Mouse (Mus musculus): Measurements from ENCODE around the gene Ssu72. TPM values are rescaled to one million over a fixed set of nuclear protein-coding genes. Genes with fewer than 3 reads are reported as not detected.

The Ssu72 gene
- polyA plus RNA-seq, 1 experiment from 2014 or later = 135 TPM

- Histone ChIP-seq H3K27ac (peak within 1 kb of the TSS; percentile 46; the same call in 1 of the 2 replicates), H3K4me1 (peaks cover 19% of the 10 kb centered on the region), H3K4me2 (replicated peaks) (peak within 1 kb of the TSS; percentile 91), H3K36me3 (peaks cover 11% of the 10 kb centered on the region), H3K9ac (peak within 1 kb of the TSS; percentile 84), H3K4me3 (peak within 1 kb of the TSS; percentile 97), H3K9me3 (no peaks in the 10 kb centered on the region), H3K27me3 (no peaks in the 10 kb centered on the region)
- ATAC-seq (ENCODE audit: insufficient number of reproducible peaks, insufficient read depth, low FRiP score, low TSS enrichment) = peak; percentile 94
- under 1% methylated on average over 68 of the region's 68 CpGs for WGBS
Observed at GRCm38 (mm10) chr4:155760613-155761355, 56.2 kb downstream of the Ssu72 start, which contains the start of gene Atad3a. Gene Atad3a, minus strand, starts transcription at chr4:155761093.

- H3K27ac ChIP-seq = peak overlapping the region; percentile 46; the same call in 1 of the 2 replicates
- ATAC-seq (ENCODE audit: insufficient number of reproducible peaks, insufficient read depth, low FRiP score, low TSS enrichment) = no peak
- peak overlapping the region; percentile 84 for H3K9ac ChIP-seq
- H3K4me2 ChIP-seq (replicated peaks) = peak overlapping the region; percentile 91
- peak overlapping the region; percentile 97 for H3K4me3 ChIP-seq
- no peaks in the 10 kb centered on the region for H3K27me3 ChIP-seq
- H3K9me3 ChIP-seq = no peaks in the 10 kb centered on the region
- H3K4me1 ChIP-seq = peaks cover 19% of the 10 kb centered on the region
- WGBS = 4% methylated on average over 28 of the region's 28 CpGs
- H3K36me3 ChIP-seq = peaks cover 4% of the 10 kb centered on the region; the same call in 1 of the 2 replicates
Observed at GRCm38 (mm10) chr4:155761356-155762099, 56.9 kb downstream of the Ssu72 start.

GRCm38 (mm10) chr4:155762357-155762756 is 57.8 kb downstream of the Ssu72 start:
- Histone ChIP-seq H3K9ac (no peak overlapping the region), H3K9me3 (no peaks in the 10 kb centered on the region), H3K36me3 (no peaks in the 10 kb centered on the region), H3K27ac (no peak overlapping the region), H3K4me2 (replicated peaks) (no peak overlapping the region), H3K27me3 (no peaks in the 10 kb centered on the region), H3K4me1 (peaks cover 19% of the 10 kb centered on the region), H3K4me3 (no peak overlapping the region)
- no peak for ATAC-seq (ENCODE audit: insufficient number of reproducible peaks, insufficient read depth, low FRiP score, low TSS enrichment)
- WGBS = 85% methylated on average over 3 of the region's 3 CpGs

- H3K27me3 ChIP-seq = peaks cover 19% of the 10 kb centered on the region
- no peaks in the 10 kb centered on the region for H3K36me3 ChIP-seq
- H3K4me1 ChIP-seq = peaks cover 14% of the 10 kb centered on the region
- peak overlapping the region; percentile 77; the same call in 1 of the 2 replicates for H3K9ac ChIP-seq
- peak overlapping the region; percentile 52 for H3K4me3 ChIP-seq
- no peaks in the 10 kb centered on the region for H3K9me3 ChIP-seq
- WGBS = 58% methylated on average over 5 of the region's 5 CpGs
- ATAC-seq (ENCODE audit: insufficient number of reproducible peaks, insufficient read depth, low FRiP score, low TSS enrichment) = no peak
- H3K4me2 ChIP-seq (replicated peaks) = peak overlapping the region; percentile 83
- peak overlapping the region; percentile 64; the same call in 1 of the 2 replicates for H3K27ac ChIP-seq
Observed at GRCm38 (mm10) chr4:155769496-155769879, 64.9 kb downstream of the Ssu72 start.

GRCm38 (mm10) chr4:155769880-155770512 is 65.4 kb downstream of the Ssu72 start:
- Histone ChIP-seq H3K27ac (peak overlapping the region; percentile 64), H3K9ac (peak overlapping the region; percentile 77), H3K4me1 (peaks cover 14% of the 10 kb centered on the region), H3K4me2 (replicated peaks) (peak overlapping the region; percentile 83), H3K9me3 (no peaks in the 10 kb centered on the region), H3K36me3 (no peaks in the 10 kb centered on the region), H3K27me3 (peaks cover 19% of the 10 kb centered on the region), H3K4me3 (peak overlapping the region; percentile 52)
- WGBS = under 1% methylated on average over 39 of the region's 39 CpGs
- ATAC-seq (ENCODE audit: insufficient number of reproducible peaks, insufficient read depth, low FRiP score, low TSS enrichment) = peak; percentile 74

- Histone ChIP-seq H3K4me2 (replicated peaks) (peak overlapping the region; percentile 83), H3K36me3 (no peaks in the 10 kb centered on the region), H3K9me3 (no peaks in the 10 kb centered on the region), H3K4me1 (peaks cover 17% of the 10 kb centered on the region), H3K27ac (peak overlapping the region; percentile 64; the same call in 1 of the 2 replicates), H3K27me3 (peaks cover 19% of the 10 kb centered on the region), H3K4me3 (peak overlapping the region; percentile 52), H3K9ac (peak overlapping the region; percentile 77)
- 46% methylated on average over 24 of the region's 24 CpGs for WGBS
- no peak for ATAC-seq (ENCODE audit: insufficient number of reproducible peaks, insufficient read depth, low FRiP score, low TSS enrichment)
Observed at GRCm38 (mm10) chr4:155770626-155771025, 66.0 kb downstream of the Ssu72 start.

GRCm38 (mm10) chr4:155771706-155772105 is 67.1 kb downstream of the Ssu72 start:
- no peak overlapping the region for H3K27ac ChIP-seq
- H3K9ac ChIP-seq = no peak overlapping the region
- no peaks in the 10 kb centered on the region for H3K9me3 ChIP-seq
- H3K4me1 ChIP-seq = peaks cover 17% of the 10 kb centered on the region
- H3K27me3 ChIP-seq = peaks cover 19% of the 10 kb centered on the region
- no peak overlapping the region for H3K4me3 ChIP-seq
- no peak overlapping the region for H3K4me2 ChIP-seq (replicated peaks)
- no peaks in the 10 kb centered on the region for H3K36me3 ChIP-seq
- 73% methylated on average over 2 of the region's 2 CpGs for WGBS
- ATAC-seq (ENCODE audit: insufficient number of reproducible peaks, insufficient read depth, low FRiP score, low TSS enrichment) = no peak

GRCm38 (mm10) chr4:155772786-155773185 is 68.2 kb downstream of the Ssu72 start:
- no peak for ATAC-seq (ENCODE audit: insufficient number of reproducible peaks, insufficient read depth, low FRiP score, low TSS enrichment)
- H3K4me3 ChIP-seq = no peak overlapping the region
- no peak overlapping the region for H3K9ac ChIP-seq
- no peaks in the 10 kb centered on the region for H3K36me3 ChIP-seq
- H3K4me2 ChIP-seq (replicated peaks) = no peak overlapping the region
- WGBS = 85% methylated on average over 13 of the region's 13 CpGs
- H3K27me3 ChIP-seq = peaks cover 19% of the 10 kb centered on the region
- no peaks in the 10 kb centered on the region for H3K9me3 ChIP-seq
- no peak overlapping the region for H3K27ac ChIP-seq
- peaks cover 17% of the 10 kb centered on the region for H3K4me1 ChIP-seq

GRCm38 (mm10) chr4:155773335-155774078 is 68.9 kb downstream of the Ssu72 start:
- Histone ChIP-seq H3K4me1 (peaks cover 17% of the 10 kb centered on the region), H3K9me3 (no peaks in the 10 kb centered on the region), H3K4me3 (peak overlapping the region; percentile 38), H3K9ac (0 out of 2 replicates have a peak overlapping the region, but pooled peaks have one; percentile 47), H3K27me3 (peaks cover 19% of the 10 kb centered on the region), H3K27ac (no peak overlapping the region), H3K4me2 (replicated peaks) (peak overlapping the region; percentile 81), H3K36me3 (no peaks in the 10 kb centered on the region)
- no peak for ATAC-seq (ENCODE audit: insufficient number of reproducible peaks, insufficient read depth, low FRiP score, low TSS enrichment)
- WGBS = 39% methylated on average over 5 of the region's 5 CpGs

- Histone ChIP-seq H3K4me1 (peaks cover 17% of the 10 kb centered on the region), H3K4me3 (peak within 1 kb of the TSS; percentile 38), H3K4me2 (replicated peaks) (peak within 1 kb of the TSS; percentile 81), H3K9me3 (no peaks in the 10 kb centered on the region), H3K36me3 (no peaks in the 10 kb centered on the region), H3K9ac (peak within 1 kb of the TSS; percentile 47; the same call in 1 of the 2 replicates), H3K27me3 (peaks cover 19% of the 10 kb centered on the region), H3K27ac (peak within 1 kb of the TSS; percentile 67)
- 1% methylated on average over 35 of the region's 35 CpGs for WGBS
- peak; percentile 67 for ATAC-seq (ENCODE audit: insufficient number of reproducible peaks, insufficient read depth, low FRiP score, low TSS enrichment)
Observed at GRCm38 (mm10) chr4:155774280-155774754, 69.7 kb downstream of the Ssu72 start, which contains the start of gene Vwa1. Gene Vwa1, minus strand, starts transcription at chr4:155774698.
